Mouse (Mus musculus): ENCODE results near the gene Ispd. TPM values are rescaled to one million over a fixed set of nuclear protein-coding genes. Genes with fewer than 3 reads are reported as not detected.

The Ispd gene
- polyA plus RNA-seq, 1 experiment from 2014 or later, result 7.2 TPM

GRCm38 (mm10) chr12:36632427-36632826, 251.2 kb downstream of the Ispd start:
- no peak for DNase-seq (ENCODE audit: low spot score)
- Histone ChIP-seq H3K4me1 (no peaks in the 10 kb centered on the region), H3K4me3 (no peak overlapping the region), H3K36me3 (no peaks in the 10 kb centered on the region), H3K27ac (replicated peaks) (no peak overlapping the region), H3K9me3 (replicated peaks) (no peaks in the 10 kb centered on the region), H3K27me3 (ENCODE audit: low read depth, poor library complexity, severe bottlenecking) (no peaks in the 10 kb centered on the region)
- WGBS, result 80% methylated on average over 1 of the region's 1 CpGs

- 91% methylated on average over 4 of the region's 4 CpGs for WGBS
- Histone ChIP-seq H3K27me3 (ENCODE audit: low read depth, poor library complexity, severe bottlenecking) (no peaks in the 10 kb centered on the region), H3K27ac (replicated peaks) (no peak overlapping the region), H3K4me3 (no peak overlapping the region), H3K4me1 (no peaks in the 10 kb centered on the region), H3K36me3 (no peaks in the 10 kb centered on the region), H3K9me3 (replicated peaks) (no peaks in the 10 kb centered on the region)
- DNase-seq (ENCODE audit: low spot score), result no peak
Measured at GRCm38 (mm10) chr12:36647514-36647913, 266.3 kb downstream of the Ispd start.

- Histone ChIP-seq H3K4me1 (peaks cover 8% of the 10 kb centered on the region), H3K27ac (replicated peaks) (no peak overlapping the region), H3K4me3 (no peak overlapping the region), H3K36me3 (no peaks in the 10 kb centered on the region), H3K27me3 (ENCODE audit: low read depth, poor library complexity, severe bottlenecking) (no peaks in the 10 kb centered on the region), H3K9me3 (replicated peaks) (no peaks in the 10 kb centered on the region)
- WGBS, result 92% methylated on average over 7 of the region's 7 CpGs
- DNase-seq (ENCODE audit: low spot score), result no peak
Measured at GRCm38 (mm10) chr12:36662496-36662895, 281.2 kb downstream of the Ispd start.

- Histone ChIP-seq H3K36me3 (no peaks in the 10 kb centered on the region), H3K4me1 (peaks cover 8% of the 10 kb centered on the region), H3K4me3 (no peak overlapping the region), H3K27ac (replicated peaks) (no peak overlapping the region), H3K9me3 (replicated peaks) (no peaks in the 10 kb centered on the region), H3K27me3 (ENCODE audit: low read depth, poor library complexity, severe bottlenecking) (no peaks in the 10 kb centered on the region)
- DNase-seq (ENCODE audit: low spot score), result no peak
- WGBS, result 54% methylated on average over 3 of the region's 3 CpGs
Measured at GRCm38 (mm10) chr12:36664783-36665182, 283.5 kb downstream of the Ispd start.

- no peak overlapping the region for H3K4me3 ChIP-seq
- no peaks in the 10 kb centered on the region for H3K9me3 ChIP-seq (replicated peaks)
- peaks cover 8% of the 10 kb centered on the region for H3K4me1 ChIP-seq
- H3K27me3 ChIP-seq (ENCODE audit: low read depth, poor library complexity, severe bottlenecking), result no peaks in the 10 kb centered on the region
- no peak for DNase-seq (ENCODE audit: low spot score)
- H3K36me3 ChIP-seq, result no peaks in the 10 kb centered on the region
- 62% methylated on average over 6 of the region's 6 CpGs for WGBS
- H3K27ac ChIP-seq (replicated peaks), result no peak overlapping the region
Measured at GRCm38 (mm10) chr12:36666771-36667170, 285.5 kb downstream of the Ispd start.

- no peak overlapping the region for H3K27ac ChIP-seq (replicated peaks)
- H3K4me3 ChIP-seq, result no peak overlapping the region
- WGBS, result 79% methylated on average over 5 of the region's 5 CpGs
- H3K36me3 ChIP-seq, result no peaks in the 10 kb centered on the region
- DNase-seq (ENCODE audit: low spot score), result no peak
- H3K9me3 ChIP-seq (replicated peaks), result no peaks in the 10 kb centered on the region
- H3K27me3 ChIP-seq (ENCODE audit: low read depth, poor library complexity, severe bottlenecking), result no peaks in the 10 kb centered on the region
- peaks cover 5% of the 10 kb centered on the region; the same call in 1 of the 2 replicates for H3K4me1 ChIP-seq
Measured at GRCm38 (mm10) chr12:36670164-36670908, 289.1 kb downstream of the Ispd start.

- no peak overlapping the region for H3K4me3 ChIP-seq
- H3K27me3 ChIP-seq (ENCODE audit: low read depth, poor library complexity, severe bottlenecking), result no peaks in the 10 kb centered on the region
- 42% methylated on average over 10 of the region's 10 CpGs for WGBS
- no peak overlapping the region for H3K27ac ChIP-seq (replicated peaks)
- no peaks in the 10 kb centered on the region for H3K36me3 ChIP-seq
- no peaks in the 10 kb centered on the region for H3K9me3 ChIP-seq (replicated peaks)
- no peak for DNase-seq (ENCODE audit: low spot score)
- peaks cover 5% of the 10 kb centered on the region; the same call in 1 of the 2 replicates for H3K4me1 ChIP-seq
Measured at GRCm38 (mm10) chr12:36670915-36671579, 289.8 kb downstream of the Ispd start.

GRCm38 (mm10) chr12:36674481-36674880, 293.2 kb downstream of the Ispd start:
- no peaks in the 10 kb centered on the region for H3K36me3 ChIP-seq
- no peak for DNase-seq (ENCODE audit: low spot score)
- 58% methylated on average over 2 of the region's 2 CpGs for WGBS

GRCm38 (mm10) chr12:36678220-36678619, 297.0 kb downstream of the Ispd start:
- Histone ChIP-seq H3K4me3 (no peak overlapping the region), H3K9me3 (replicated peaks) (no peaks in the 10 kb centered on the region), H3K4me1 (no peaks in the 10 kb centered on the region), H3K27ac (replicated peaks) (no peak overlapping the region), H3K36me3 (no peaks in the 10 kb centered on the region), H3K27me3 (ENCODE audit: low read depth, poor library complexity, severe bottlenecking) (no peaks in the 10 kb centered on the region)
- no peak for DNase-seq (ENCODE audit: low spot score)
- 88% methylated on average over 4 of the region's 4 CpGs for WGBS

More at GRCm38 (mm10) chr12:36674481-36674880, 293.2 kb downstream of the Ispd start:
- no peaks in the 10 kb centered on the region for H3K9me3 ChIP-seq (replicated peaks)
- no peaks in the 10 kb centered on the region for H3K4me1 ChIP-seq
- H3K27ac ChIP-seq (replicated peaks), result no peak overlapping the region
- no peaks in the 10 kb centered on the region for H3K27me3 ChIP-seq (ENCODE audit: low read depth, poor library complexity, severe bottlenecking)
- no peak overlapping the region for H3K4me3 ChIP-seq

- Histone ChIP-seq H3K27me3 (ENCODE audit: low read depth, poor library complexity, severe bottlenecking) (no peaks in the 10 kb centered on the region), H3K36me3 (no peaks in the 10 kb centered on the region), H3K4me1 (no peaks in the 10 kb centered on the region), H3K9me3 (replicated peaks) (no peaks in the 10 kb centered on the region), H3K4me3 (no peak overlapping the region), H3K27ac (replicated peaks) (no peak overlapping the region)
- WGBS, result 88% methylated on average over 2 of the region's 2 CpGs
- DNase-seq (ENCODE audit: low spot score), result no peak
Measured at GRCm38 (mm10) chr12:36680883-36681505, 299.7 kb downstream of the Ispd start.

- H3K36me3 ChIP-seq, result no peaks in the 10 kb centered on the region
- H3K4me3 ChIP-seq, result no peak overlapping the region
- no peaks in the 10 kb centered on the region for H3K9me3 ChIP-seq (replicated peaks)
- 79% methylated on average over 6 of the region's 6 CpGs for WGBS
- H3K4me1 ChIP-seq, result no peaks in the 10 kb centered on the region
- no peaks in the 10 kb centered on the region for H3K27me3 ChIP-seq (ENCODE audit: low read depth, poor library complexity, severe bottlenecking)
- no peak for DNase-seq (ENCODE audit: low spot score)
- no peak overlapping the region for H3K27ac ChIP-seq (replicated peaks)
Measured at GRCm38 (mm10) chr12:36681779-36682178, 300.5 kb downstream of the Ispd start.

- 80% methylated on average over 2 of the region's 2 CpGs for WGBS
- Histone ChIP-seq H3K27me3 (ENCODE audit: low read depth, poor library complexity, severe bottlenecking) (no peaks in the 10 kb centered on the region), H3K9me3 (replicated peaks) (no peaks in the 10 kb centered on the region), H3K4me1 (no peaks in the 10 kb centered on the region), H3K36me3 (no peaks in the 10 kb centered on the region), H3K27ac (replicated peaks) (no peak overlapping the region), H3K4me3 (no peak overlapping the region)
- DNase-seq (ENCODE audit: low spot score), result no peak
Measured at GRCm38 (mm10) chr12:36694072-36694471, 312.8 kb downstream of the Ispd start.

GRCm38 (mm10) chr12:36704380-36704779, 323.1 kb downstream of the Ispd start:
- DNase-seq (ENCODE audit: low spot score), result no peak
- H3K4me3 ChIP-seq, result no peak overlapping the region
- 80% methylated on average over 1 of the region's 1 CpGs for WGBS
- H3K27me3 ChIP-seq (ENCODE audit: low read depth, poor library complexity, severe bottlenecking), result no peaks in the 10 kb centered on the region
- H3K27ac ChIP-seq (replicated peaks), result no peak overlapping the region
- H3K4me1 ChIP-seq, result peaks cover 6% of the 10 kb centered on the region
- no peaks in the 10 kb centered on the region for H3K9me3 ChIP-seq (replicated peaks)
- H3K36me3 ChIP-seq, result no peaks in the 10 kb centered on the region

Data from midbrain, embryonic 10.5 days (tissue).